Mouse (Mus musculus): ENCODE results near the gene Kcnh1. TPM values are rescaled to one million over a fixed set of nuclear protein-coding genes. Genes with fewer than 3 reads are reported as not detected.

Kcnh1 gene
- total RNA-seq, 2 experiments from 2014 or later, result 0.11 TPM

- DNase-seq, result no peak
- intact Hi-C loops (cut with DNase I), result no loop called here
Measured at GRCm38 (mm10) chr1:192450425-192450824, 259.9 kb downstream of the Kcnh1 start.

- intact Hi-C loops (cut with DNase I), result no loop called here
Measured at GRCm38 (mm10) chr1:192451722-192452121, 261.1 kb downstream of the Kcnh1 start.

GRCm38 (mm10) chr1:192454501-192454900 lies 263.9 kb downstream of the Kcnh1 start:
- intact Hi-C loops (cut with DNase I), result no loop called here
- no peak for DNase-seq

More at GRCm38 (mm10) chr1:192451722-192452121, 261.1 kb downstream of the Kcnh1 start:
- no peak for DNase-seq

- intact Hi-C loops (cut with DNase I), result no loop called here
- DNase-seq, result no peak
Measured at GRCm38 (mm10) chr1:192454981-192455380, 264.4 kb downstream of the Kcnh1 start.

GRCm38 (mm10) chr1:192457037-192457436 lies 266.5 kb downstream of the Kcnh1 start:
- DNase-seq, result no peak
- intact Hi-C loops (cut with DNase I), result no loop called here

- DNase-seq, result peak; percentile 48 to 61
- intact Hi-C loops (cut with DNase I), result no loop called here
Measured at GRCm38 (mm10) chr1:192457526-192458206, 267.1 kb downstream of the Kcnh1 start.

GRCm38 (mm10) chr1:192463732-192464131 lies 273.2 kb downstream of the Kcnh1 start:
- no peak for DNase-seq
- intact Hi-C loops (cut with DNase I), result no loop called here

- DNase-seq, result no peak
Measured at GRCm38 (mm10) chr1:192472366-192472765, 281.8 kb downstream of the Kcnh1 start.

GRCm38 (mm10) chr1:192473134-192473533 lies 282.6 kb downstream of the Kcnh1 start:
- intact Hi-C loops (cut with DNase I), result no loop called here
- DNase-seq, result no peak

More at GRCm38 (mm10) chr1:192472366-192472765, 281.8 kb downstream of the Kcnh1 start:
- intact Hi-C loops (cut with DNase I), result no loop called here

- DNase-seq, result no peak
- intact Hi-C loops (cut with DNase I), result no loop called here
Measured at GRCm38 (mm10) chr1:192476704-192477103, 286.1 kb downstream of the Kcnh1 start.

- intact Hi-C loops (cut with DNase I), result no loop called here
- no peak for DNase-seq
Measured at GRCm38 (mm10) chr1:192477556-192477955, 287.0 kb downstream of the Kcnh1 start.

GRCm38 (mm10) chr1:192478176-192478575 lies 287.6 kb downstream of the Kcnh1 start:
- DNase-seq, result no peak
- intact Hi-C loops (cut with DNase I), result no loop called here

GRCm38 (mm10) chr1:192480072-192480784 lies 289.7 kb downstream of the Kcnh1 start:
- no peak for DNase-seq
- intact Hi-C loops (cut with DNase I), result no loop called here

GRCm38 (mm10) chr1:192481446-192481845 lies 290.9 kb downstream of the Kcnh1 start:
- DNase-seq, result no peak
- intact Hi-C loops (cut with DNase I), result no loop called here

GRCm38 (mm10) chr1:192485030-192485429 lies 294.5 kb downstream of the Kcnh1 start:
- intact Hi-C loops (cut with DNase I), result no loop called here
- no peak for DNase-seq

GRCm38 (mm10) chr1:192487571-192487970 lies 297.0 kb downstream of the Kcnh1 start:
- intact Hi-C loops (cut with DNase I), result no loop called here
- DNase-seq, result no peak

GRCm38 (mm10) chr1:192489908-192490825 lies 299.6 kb downstream of the Kcnh1 start:
- intact Hi-C loops (cut with DNase I), result no loop called here
- DNase-seq, result no peak

- no peak for DNase-seq
- intact Hi-C loops (cut with DNase I), result no loop called here
Measured at GRCm38 (mm10) chr1:192497505-192497904, 306.9 kb downstream of the Kcnh1 start.

GRCm38 (mm10) chr1:192502016-192502415 lies 311.4 kb downstream of the Kcnh1 start:
- intact Hi-C loops (cut with DNase I), result no loop called here
- DNase-seq, result no peak

GRCm38 (mm10) chr1:192502835-192503234 lies 312.3 kb downstream of the Kcnh1 start:
- intact Hi-C loops (cut with DNase I), result no loop called here
- DNase-seq, result no peak

GRCm38 (mm10) chr1:192503651-192504050 lies 313.1 kb downstream of the Kcnh1 start:
- intact Hi-C loops (cut with DNase I), result no loop called here
- no peak for DNase-seq
